Mouse (Mus musculus) granulocyte monocyte progenitor cell, adult 5-6 weeks (primary cell): ENCODE data around the gene Drc1. TPM values are rescaled to one million over a fixed set of nuclear protein-coding genes. Genes with fewer than 3 reads are reported as not detected.

Experiments used
- ATAC-seq: replicated peaks from 2 replicates; pipeline ENCODE4 v1.8.0; 2016; ENCODE audit warnings: mild to moderate bottlenecking, moderate TSS enrichment, inconsistent platforms; ENCODE audit not compliant: poor library complexity, severe bottlenecking
- total RNA-seq, 2 experiments: library from RNA; stranded (forward) in 1 of 2; stranded (reverse) in 1 of 2; fragments of 200-712, 200-1000 nt in 1 of 2; fragments of >200 nt in 1 of 2; fragmentation: Nextera tagmentation in 1 of 2; gene quantifications; 2 replicates each; pipeline ENCODE4 v1.2.3; 2014 to 2017

Drc1 gene
- total RNA-seq, 2 experiments from 2014 or later = not detected

DNA sequence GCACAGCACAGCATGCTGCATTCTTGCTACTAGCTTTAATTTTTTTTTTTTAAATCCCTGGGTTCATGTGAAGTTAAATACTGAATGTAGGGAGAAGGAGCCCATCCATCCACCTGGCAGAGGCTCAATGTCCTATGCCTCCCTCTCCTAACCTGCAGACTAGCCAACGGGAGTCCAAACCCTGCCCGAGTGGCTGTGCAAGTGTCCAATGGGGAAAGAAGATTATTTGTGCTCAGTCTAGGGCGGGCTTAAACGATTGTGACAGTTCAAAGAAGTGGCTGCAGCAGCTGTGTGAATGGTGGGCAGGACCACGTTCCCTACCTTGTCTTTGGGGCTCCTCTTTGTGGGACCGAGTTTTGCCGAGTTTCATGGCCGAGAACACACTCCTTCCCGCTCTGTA is 125.7 kb downstream of the Drc1 start:
- no peak for ATAC-seq

DNA sequence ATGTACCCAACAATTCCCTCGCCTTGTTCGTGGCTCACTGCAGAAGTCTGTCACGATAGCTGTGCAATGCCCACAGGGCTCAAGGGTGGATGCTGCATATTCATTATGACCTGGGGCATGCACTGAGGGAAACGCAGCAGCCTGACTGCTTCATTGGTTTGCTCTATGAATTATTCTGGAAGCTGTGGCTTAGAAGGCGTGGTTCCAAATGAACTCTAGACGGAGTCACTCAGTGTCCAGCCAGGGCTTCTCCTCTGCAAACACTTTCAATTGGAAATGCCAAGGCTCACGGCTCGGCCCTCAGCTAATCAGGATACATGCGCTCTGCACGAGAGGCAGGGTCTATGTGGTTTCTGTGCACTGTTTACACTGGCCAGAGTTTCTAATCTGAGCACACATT is 130.3 kb downstream of the Drc1 start:
- ATAC-seq = no peak

DNA sequence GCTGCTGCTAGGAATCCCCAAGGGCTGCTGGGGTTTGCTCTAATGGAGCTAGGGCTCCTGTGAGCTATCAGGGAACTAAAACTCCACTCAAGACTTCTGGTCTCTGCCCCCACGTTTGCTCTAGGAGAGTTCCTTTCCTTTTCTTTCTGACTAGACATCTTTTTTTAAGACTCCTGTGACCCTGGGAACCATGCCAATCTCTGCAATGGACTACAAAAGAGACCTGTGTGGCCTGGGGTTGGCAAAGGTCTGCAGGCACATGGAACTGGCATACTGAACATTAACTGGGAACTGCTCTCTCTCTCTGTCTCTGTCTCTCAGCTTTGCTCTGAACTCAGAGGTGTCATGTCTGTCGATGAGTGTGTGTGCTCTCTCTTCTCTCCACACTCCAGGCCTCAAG is 134.2 kb downstream of the Drc1 start:
- ATAC-seq = no peak

DNA sequence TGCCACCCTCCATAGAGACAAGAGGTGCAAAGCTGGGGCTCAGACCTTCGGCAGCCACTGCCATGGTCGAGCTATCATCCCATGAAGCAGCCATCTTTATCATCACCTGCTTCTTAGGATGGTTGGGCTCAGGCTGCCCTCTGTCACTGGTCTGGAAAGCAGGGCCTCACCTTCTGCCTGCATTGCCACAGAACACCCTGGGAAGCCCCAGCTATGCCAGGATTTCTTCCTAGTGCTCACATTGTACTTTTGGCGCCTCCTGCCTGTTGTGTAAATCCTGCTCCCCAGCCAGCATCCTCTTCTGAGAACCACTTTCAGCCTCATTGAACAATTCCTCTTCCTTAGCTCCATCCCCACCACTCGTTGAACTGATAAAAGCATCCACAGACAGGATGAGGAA is 134.7 kb downstream of the Drc1 start:
- ATAC-seq = no peak

Other genes starting within 250 kb of the Drc1 start
- 86.1 and 102 TPM in 2 replicates for gene Tyms, start 207.8 kb upstream of the Drc1 start, total RNA-seq (2014; fragmentation: Nextera tagmentation)
- 228 and 229 TPM in 2 replicates for gene Tyms, start 207.8 kb upstream of the Drc1 start, total RNA-seq (2017)
- not detected in 2 replicates for gene Garem2, start 176.2 kb upstream of the Drc1 start, total RNA-seq (2014; fragmentation: Nextera tagmentation)
- not detected in 2 replicates for gene Garem2, start 176.2 kb upstream of the Drc1 start, total RNA-seq (2017)
- gene 3110082J24Rik, start 175.3 kb upstream of the Drc1 start, total RNA-seq (2014; fragmentation: Nextera tagmentation) = not detected in 2 replicates
- gene 3110082J24Rik, start 175.3 kb upstream of the Drc1 start, total RNA-seq (2017) = not detected in 2 replicates
- 91.8 and 97.8 TPM in 2 replicates for gene Hadha, start 126.2 kb upstream of the Drc1 start, total RNA-seq (2014; fragmentation: Nextera tagmentation)
- 128 and 147 TPM in 2 replicates for gene Hadha, start 126.2 kb upstream of the Drc1 start, total RNA-seq (2017)
- gene Hadhb, start 126.1 kb upstream of the Drc1 start, total RNA-seq (2014; fragmentation: Nextera tagmentation) = 108 and 135 TPM in 2 replicates
- 79.1 and 83.8 TPM in 2 replicates for gene Hadhb, start 126.1 kb upstream of the Drc1 start, total RNA-seq (2017)
- gene Adgrf3, start 75.7 kb upstream of the Drc1 start, total RNA-seq (2014; fragmentation: Nextera tagmentation) = 0.30 TPM in 1 of 2 replicates, not detected in the other
- gene Adgrf3, start 75.7 kb upstream of the Drc1 start, total RNA-seq (2017) = not detected in 2 replicates
- 22.7 and 38.5 TPM in 2 replicates for gene Selenoi, start 48.8 kb upstream of the Drc1 start, total RNA-seq (2014; fragmentation: Nextera tagmentation)
- 48.1 and 61.2 TPM in 2 replicates for gene Selenoi, start 48.8 kb upstream of the Drc1 start, total RNA-seq (2017)
- gene Otof, start 180.5 kb downstream of the Drc1 start, total RNA-seq (2014; fragmentation: Nextera tagmentation) = not detected in 2 replicates
- gene Otof, start 180.5 kb downstream of the Drc1 start, total RNA-seq (2017) = not detected in 2 replicates
- gene 1700001C02Rik, start 184.7 kb downstream of the Drc1 start, total RNA-seq (2014; fragmentation: Nextera tagmentation) = not detected in 2 replicates
- not detected in 2 replicates for gene 1700001C02Rik, start 184.7 kb downstream of the Drc1 start, total RNA-seq (2017)